Mouse (Mus musculus): ENCODE measurements around the gene Rbm3. TPM values are rescaled to one million over a fixed set of nuclear protein-coding genes. Genes with fewer than 3 reads are reported as not detected.
A peak's percentile ranks its signal among the peaks of the same experiment; 100 is the strongest.
"Not testable (repeated sequence)": the region's sequence is repeated elsewhere in the genome, so short reads cannot be mapped to it uniquely, and the experiment has no call there.

Gene Rbm3
- total RNA-seq, 2 experiments from 2014 or later: 346 to 406 TPM

- DNase-seq: peak; percentile 87
- intact Hi-C loops (cut with DNase I): no loop called here
Observed at GRCm38 (mm10) chrX:8132017-8132976, 13.4 kb downstream of the Rbm3 start, which contains the start of gene Wdr13. TSS of gene Wdr13 (minus strand) at chrX:8132892.

- intact Hi-C loops (cut with DNase I): no loop called here
- DNase-seq: no peak
Observed at GRCm38 (mm10) chrX:8131393-8131792, 14.3 kb downstream of the Rbm3 start.

GRCm38 (mm10) chrX:8125235-8125634 lies 20.4 kb downstream of the Rbm3 start:
- intact Hi-C loops (cut with DNase I): no loop called here
- no peak for DNase-seq

DNA sequence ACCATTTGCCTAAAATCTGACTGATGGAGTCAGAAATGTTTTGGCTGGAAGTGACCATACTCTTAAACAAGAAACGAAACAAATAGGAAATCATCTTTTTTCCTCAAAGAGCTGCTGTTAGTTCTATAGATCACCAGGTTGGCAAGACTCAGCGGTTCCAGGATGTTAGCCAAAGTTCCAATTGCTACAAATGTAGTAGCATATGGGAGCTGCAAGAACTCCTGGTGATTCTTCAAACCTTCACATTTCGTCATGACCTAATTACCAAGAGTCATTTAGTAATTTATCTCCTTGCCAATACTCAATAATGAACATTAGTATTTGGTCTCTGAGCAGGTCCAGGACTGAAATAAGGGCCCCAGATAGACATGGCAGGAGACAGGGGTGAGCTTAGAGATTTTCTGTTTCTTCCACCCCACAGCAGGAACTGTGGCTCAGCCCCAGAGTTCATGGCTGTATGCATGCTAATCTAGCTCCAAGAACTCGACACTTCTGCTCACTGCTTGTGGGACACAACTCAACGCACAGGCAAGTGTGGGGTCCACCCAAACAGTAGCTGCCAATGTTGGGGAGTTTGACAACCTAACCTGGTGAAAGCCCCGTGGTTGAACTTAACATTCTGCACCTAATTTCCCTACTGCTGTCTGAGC lies 21.7 kb downstream of the Rbm3 start:
- no peak for DNase-seq
- intact Hi-C loops (cut with DNase I): no loop called here

DNA sequence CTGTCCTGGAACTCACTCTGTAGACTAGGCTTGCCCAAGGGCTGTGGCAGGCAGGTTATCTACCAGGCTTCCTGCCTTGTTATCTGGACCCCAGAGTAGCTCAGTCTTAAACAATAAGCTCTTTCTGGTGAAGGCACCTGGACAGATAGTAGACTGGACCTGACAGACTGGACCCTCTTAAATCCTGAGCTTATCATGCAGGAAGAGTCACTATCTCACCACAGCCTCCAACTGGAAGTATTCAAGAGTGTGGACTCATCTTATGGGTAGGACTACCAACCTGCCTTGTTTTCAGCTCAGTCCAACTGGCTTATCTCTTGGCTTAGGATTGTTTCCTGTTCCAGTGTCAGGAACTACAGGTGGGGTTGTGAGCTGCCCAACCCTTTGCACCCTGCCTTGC lies 28.4 kb downstream of the Rbm3 start:
- DNase-seq: no peak

DNA sequence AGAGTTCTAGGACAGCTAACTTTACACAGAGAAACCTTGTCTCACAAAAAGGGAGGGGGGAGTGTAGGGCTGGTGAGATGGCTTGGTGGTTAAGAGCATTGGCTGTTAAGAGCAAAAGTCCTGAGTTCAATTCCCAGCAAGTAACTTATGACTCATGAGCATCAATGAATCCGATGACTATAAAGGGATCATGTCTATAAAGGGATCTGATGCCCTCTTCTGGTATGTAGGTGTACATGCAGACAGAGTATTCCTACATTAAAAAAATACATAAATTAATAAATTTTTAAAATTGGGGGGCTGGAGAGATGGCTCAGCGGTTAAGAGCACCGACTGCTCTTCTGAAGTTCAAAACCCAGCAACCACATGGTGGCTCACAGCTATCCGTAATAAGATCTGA lies 30.4 kb downstream of the Rbm3 start:
- DNase-seq: no peak
- intact Hi-C loops (cut with DNase I): no loop called here

More for the DNA sequence above, 28.4 kb downstream of the Rbm3 start:
- intact Hi-C loops (cut with DNase I): no loop called here

DNA sequence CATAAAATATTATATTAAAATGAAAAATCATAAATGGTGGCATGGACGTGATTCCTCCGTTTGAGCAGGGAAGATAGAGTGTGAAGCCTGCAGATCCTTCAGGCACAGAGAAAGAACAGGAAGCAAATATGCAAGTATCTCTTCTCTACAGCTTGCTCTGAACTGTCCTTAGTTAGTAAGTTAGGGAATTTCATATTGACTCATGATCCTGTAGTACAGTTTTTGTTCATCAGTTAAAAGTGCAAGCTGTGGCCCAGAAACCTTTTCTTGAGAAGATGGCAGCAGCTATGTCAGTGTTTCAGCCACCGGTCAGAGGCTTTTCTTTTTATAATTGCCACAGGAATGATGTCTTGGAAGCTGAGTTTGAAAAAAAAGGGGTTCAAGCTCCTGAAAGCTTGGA lies 40.7 kb downstream of the Rbm3 start:
- DNase-seq: no peak
- intact Hi-C loops (cut with DNase I): no loop called here

DNA sequence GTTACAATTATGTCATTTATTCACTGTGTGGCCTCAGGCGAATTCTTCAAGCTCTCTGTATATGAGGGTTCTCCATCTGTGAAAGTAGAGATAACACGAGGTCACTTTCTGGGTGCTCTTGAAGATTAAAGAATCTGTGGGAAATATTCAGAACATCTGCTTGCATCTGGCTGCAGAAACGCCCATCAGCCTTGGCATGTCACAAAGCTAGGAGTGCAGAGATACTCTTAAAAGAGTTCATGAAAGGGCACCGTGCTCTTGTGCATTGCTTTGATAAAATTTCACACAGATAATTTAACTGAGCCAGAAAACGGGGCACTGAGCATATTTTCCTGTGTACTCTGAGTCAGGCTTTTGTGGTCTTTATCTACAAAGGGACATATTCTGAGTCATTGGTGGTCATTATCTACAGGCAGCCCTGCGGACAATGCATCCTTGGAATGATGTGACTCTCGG lies 43.4 kb downstream of the Rbm3 start:
- DNase-seq: no peak
- intact Hi-C loops (cut with DNase I): no loop called here

- peak; percentile 76 for DNase-seq
- intact Hi-C loops (cut with DNase I): no loop called here
Observed at GRCm38 (mm10) chrX:8101017-8101416, 44.7 kb downstream of the Rbm3 start.

DNA sequence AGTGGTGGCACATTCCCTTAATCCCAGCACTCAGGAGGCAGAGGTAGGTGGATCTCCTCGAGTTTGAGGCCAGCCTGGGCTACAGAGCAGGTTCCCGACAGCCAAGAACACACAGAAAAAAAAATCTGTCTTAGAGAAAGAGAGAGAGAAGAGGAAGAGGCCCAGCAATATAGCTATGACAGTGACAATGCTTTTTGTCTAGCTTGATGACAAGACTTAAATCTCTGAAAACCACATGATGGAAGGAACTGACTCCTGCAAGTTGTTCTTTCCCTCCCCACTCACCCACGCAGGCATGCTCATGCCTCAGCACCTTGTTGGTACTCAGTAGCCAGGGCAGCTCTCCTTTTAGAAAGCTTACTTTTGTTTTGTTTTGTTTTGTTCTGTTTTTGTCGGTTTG lies 46.2 kb downstream of the Rbm3 start:
- intact Hi-C loops (cut with DNase I): no loop called here
- no peak for DNase-seq

- peak; percentile 96 for DNase-seq
- intact Hi-C loops (cut with DNase I): no loop called here
Observed at GRCm38 (mm10) chrX:8096787-8097242, 48.9 kb downstream of the Rbm3 start.

- DNase-seq: peak; percentile 71
- intact Hi-C loops (cut with DNase I): not testable (repeated sequence)
Observed at GRCm38 (mm10) chrX:8096068-8096786, 49.5 kb downstream of the Rbm3 start.

- DNase-seq: no peak
- intact Hi-C loops (cut with DNase I): no loop called here
Observed at GRCm38 (mm10) chrX:8095546-8095945, 50.1 kb downstream of the Rbm3 start.

GRCm38 (mm10) chrX:8090954-8091347 lies 54.7 kb downstream of the Rbm3 start:
- DNase-seq; intact Hi-C loops (cut with DNase I): not testable (repeated sequence)

GRCm38 (mm10) chrX:8090346-8090953 lies 55.2 kb downstream of the Rbm3 start, which contains the start of gene Was:
TSS of gene Was (minus strand) at chrX:8090498.
- no peak for DNase-seq
- intact Hi-C loops (cut with DNase I): no loop called here

DNA sequence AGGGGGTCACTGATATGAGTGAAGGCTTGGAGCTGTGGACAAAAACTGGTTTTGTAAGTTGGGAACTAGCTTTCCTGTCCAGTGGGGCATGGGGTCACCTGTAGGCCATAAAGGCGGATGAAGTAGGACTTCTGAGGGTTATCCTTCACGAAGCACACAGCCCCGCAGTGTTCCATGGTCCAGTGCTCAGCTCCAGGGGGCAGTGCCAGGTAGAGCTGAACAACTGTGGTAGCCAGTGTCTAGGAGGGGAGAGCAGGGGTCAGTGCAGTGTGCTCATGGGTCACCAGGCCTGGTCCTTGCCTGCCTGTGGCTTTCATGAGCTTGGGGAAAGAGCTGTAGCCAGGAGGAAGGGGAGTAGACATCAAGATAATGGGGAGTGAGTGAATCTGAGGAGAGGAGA lies 55.9 kb downstream of the Rbm3 start:
- DNase-seq: no peak
- intact Hi-C loops (cut with DNase I): no loop called here
